Mouse (Mus musculus) forebrain, embryonic 16.5 days (tissue): ENCODE results near the gene Gga1. TPM values are rescaled to one million over a fixed set of nuclear protein-coding genes. Genes with fewer than 3 reads are reported as not detected.
"Not testable (repeated sequence)": the region's sequence is repeated elsewhere in the genome, so short reads cannot be mapped to it uniquely, and the experiment has no call there.

ENCODE experiments used
- ATAC-seq: fragments of 200-750 bp; cut with Nextera tagmentation; 2 replicates; pipeline ENCODE4 v1.8.0; 2017; ENCODE audit warnings: mild to moderate bottlenecking, moderate library complexity
- H3K27ac ChIP-seq: fragments of 300-500 bp; sonication (generic); 2 replicates; pipeline ENCODE4 v1.5.1; 2014; ENCODE audit warnings: low read length, control low read depth
- H3K27me3 ChIP-seq: fragments of 300-500 bp; sonication (generic); replicated peaks from 2 replicates; pipeline ENCODE4 v1.6.1; 2014; ENCODE audit warnings: low read length; ENCODE audit not compliant: control insufficient read depth, insufficient read depth
- H3K36me3 ChIP-seq: fragments of 300-500 bp; sonication (generic); 2 replicates; pipeline ENCODE4 v1.6.1; 2014; ENCODE audit not compliant: control insufficient read depth, insufficient read depth
- H3K4me1 ChIP-seq: fragments of 300-500 bp; sonication (generic); replicated peaks from 2 replicates; pipeline ENCODE4 v1.6.1; 2014; ENCODE audit warnings: low read length; ENCODE audit not compliant: control insufficient read depth, insufficient read depth
- H3K4me2 ChIP-seq: fragments of 300-500 bp; sonication (generic); 2 replicates; pipeline ENCODE4 v1.6.1; 2014; ENCODE audit warnings: mild to moderate bottlenecking, low read length, control low read depth
- H3K4me3 ChIP-seq: fragments of 300-500 bp; sonication (generic); replicated peaks from 2 replicates; pipeline ENCODE4 v1.5.1; 2014; ENCODE audit warnings: mild to moderate bottlenecking, low read length, control low read depth
- H3K9ac ChIP-seq: fragments of 300-500 bp; sonication (generic); replicated peaks from 2 replicates; pipeline ENCODE4 v1.6.1; 2014; ENCODE audit warnings: low read depth, low read length, control low read depth
- H3K9me3 ChIP-seq: fragments of 300-500 bp; sonication (generic); 2 replicates; pipeline ENCODE4 v1.6.1; 2016; ENCODE audit warnings: low read length; ENCODE audit not compliant: control insufficient read depth
- WGBS: fragments of 180-500 bp; shearing (Covaris S2); extraction: QIAGEN DNeasy Blood & Tissue Kit; methylation state at CpG from one replicate; pipeline ENCODE4 v1.1.7; 2014; 5-methylcytosine and 5-hydroxymethylcytosine counted together
- polyA plus RNA-seq: library from polyadenylated mRNA; unstranded; fragments of >200 nt; fragmentation: Nextera tagmentation; extraction: Ambion mirVana; gene quantifications from 2 replicates; pipeline ENCODE4 v1.2.1, GENCODE M21; 2015

Gga1 gene
- polyA plus RNA-seq, 1 experiment from 2014 or later = 67.4 TPM

- H3K36me3 ChIP-seq = no peaks in the 10 kb centered on the region
- no peak overlapping the region for H3K9ac ChIP-seq
- peaks cover 11% of the 10 kb centered on the region for H3K4me1 ChIP-seq
- WGBS = 16% methylated on average over 7 of the region's 7 CpGs
- no peak overlapping the region for H3K4me3 ChIP-seq
- H3K4me2 ChIP-seq = no peak overlapping the region
- H3K9me3 ChIP-seq = no peaks in the 10 kb centered on the region
- ATAC-seq = peak; percentile 73
- H3K27ac ChIP-seq = peak overlapping the region; percentile 17
- H3K27me3 ChIP-seq = no peaks in the 10 kb centered on the region
Observed at GRCm38 (mm10) chr15:78868826-78869233, 8.2 kb upstream of the Gga1 start.

GRCm38 (mm10) chr15:78869775-78870174 lies 7.2 kb upstream of the Gga1 start:
- no peak overlapping the region for H3K4me3 ChIP-seq
- no peaks in the 10 kb centered on the region for H3K36me3 ChIP-seq
- ATAC-seq = no peak
- H3K9ac ChIP-seq = no peak overlapping the region
- H3K9me3 ChIP-seq = no peaks in the 10 kb centered on the region
- peaks cover 11% of the 10 kb centered on the region for H3K4me1 ChIP-seq
- H3K27me3 ChIP-seq = no peaks in the 10 kb centered on the region
- H3K4me2 ChIP-seq = no peak overlapping the region
- H3K27ac ChIP-seq = no peak overlapping the region
- 25% methylated on average over 6 of the region's 6 CpGs for WGBS

- no peak overlapping the region for H3K9ac ChIP-seq
- WGBS = 57% methylated on average over 5 of the region's 5 CpGs
- no peaks in the 10 kb centered on the region for H3K27me3 ChIP-seq
- no peaks in the 10 kb centered on the region for H3K9me3 ChIP-seq
- no peak overlapping the region for H3K4me3 ChIP-seq
- no peaks in the 10 kb centered on the region for H3K36me3 ChIP-seq
- ATAC-seq = no peak
- peaks cover 24% of the 10 kb centered on the region for H3K4me1 ChIP-seq
- H3K4me2 ChIP-seq = no peak overlapping the region
- H3K27ac ChIP-seq = no peak overlapping the region
Observed at GRCm38 (mm10) chr15:78872021-78872608, 4.9 kb upstream of the Gga1 start.

- H3K9me3 ChIP-seq = no peaks in the 10 kb centered on the region
- no peak overlapping the region for H3K4me2 ChIP-seq
- peak overlapping the region; percentile 77 for H3K27ac ChIP-seq
- H3K36me3 ChIP-seq = no peaks in the 10 kb centered on the region
- peaks cover 23% of the 10 kb centered on the region for H3K4me1 ChIP-seq
- 37% methylated on average over 13 of the region's 13 CpGs for WGBS
- no peak overlapping the region for H3K4me3 ChIP-seq
- peak overlapping the region; percentile 15; the same call in 1 of the 2 replicates for H3K9ac ChIP-seq
- no peaks in the 10 kb centered on the region for H3K27me3 ChIP-seq
- no peak for ATAC-seq
Observed at GRCm38 (mm10) chr15:78873803-78874435, 3.1 kb upstream of the Gga1 start.

GRCm38 (mm10) chr15:78874989-78875388 lies 2.0 kb upstream of the Gga1 start:
- Histone ChIP-seq H3K27me3 (no peaks in the 10 kb centered on the region), H3K4me3 (no peak overlapping the region), H3K4me2 (no peak overlapping the region), H3K27ac (no peak overlapping the region), H3K4me1 (peaks cover 27% of the 10 kb centered on the region), H3K9ac (no peak overlapping the region), H3K36me3 (no peaks in the 10 kb centered on the region), H3K9me3 (no peaks in the 10 kb centered on the region)
- 72% methylated on average over 8 of the region's 8 CpGs for WGBS
- ATAC-seq = no peak

- no peak overlapping the region for H3K4me3 ChIP-seq
- H3K9me3 ChIP-seq = no peaks in the 10 kb centered on the region
- H3K9ac ChIP-seq = no peak overlapping the region
- H3K27me3 ChIP-seq = no peaks in the 10 kb centered on the region
- WGBS = 79% methylated on average over 5 of the region's 5 CpGs
- no peaks in the 10 kb centered on the region for H3K36me3 ChIP-seq
- no peak for ATAC-seq
- peak overlapping the region; percentile 98 for H3K27ac ChIP-seq
- peaks cover 27% of the 10 kb centered on the region for H3K4me1 ChIP-seq
- peak overlapping the region; percentile 58; the same call in 1 of the 2 replicates for H3K4me2 ChIP-seq
Observed at GRCm38 (mm10) chr15:78875537-78875936, 1.5 kb upstream of the Gga1 start.

- ATAC-seq = 0 out of 2 replicates have a peak, but pooled peaks have one; percentile 13
Observed at GRCm38 (mm10) chr15:78876258-78876696, 713 bp upstream of the Gga1 start.

GRCm38 (mm10) chr15:78877810-78878390 lies 910 bp downstream of the Gga1 start:
- WGBS = 2% methylated on average over 17 of the region's 17 CpGs
- peak overlapping the region; percentile 98 for H3K27ac ChIP-seq
- H3K4me2 ChIP-seq = peak overlapping the region; percentile 80
- H3K27me3 ChIP-seq = no peaks in the 10 kb centered on the region
- peak overlapping the region; percentile 84 for H3K9ac ChIP-seq
- peaks cover 27% of the 10 kb centered on the region for H3K4me1 ChIP-seq
- peaks cover 9% of the 10 kb centered on the region; the same call in 1 of the 2 replicates for H3K36me3 ChIP-seq
- no peaks in the 10 kb centered on the region for H3K9me3 ChIP-seq
- peak overlapping the region; percentile 80 for H3K4me3 ChIP-seq
- ATAC-seq = no peak; the same call in 1 of the 2 replicates

More at GRCm38 (mm10) chr15:78876258-78876696, 713 bp upstream of the Gga1 start:
- H3K4me3 ChIP-seq = peak overlapping the region; percentile 80
- peaks cover 27% of the 10 kb centered on the region for H3K4me1 ChIP-seq
- 4% methylated on average over 17 of the region's 17 CpGs for WGBS
- peak overlapping the region; percentile 84 for H3K9ac ChIP-seq
- peak overlapping the region; percentile 98 for H3K27ac ChIP-seq
- H3K27me3 ChIP-seq = no peaks in the 10 kb centered on the region
- H3K4me2 ChIP-seq = peak overlapping the region; percentile 58
- H3K36me3 ChIP-seq = peaks cover 3% of the 10 kb centered on the region; the same call in 1 of the 2 replicates
- H3K9me3 ChIP-seq = no peaks in the 10 kb centered on the region

- WGBS = 76% methylated on average over 7 of the region's 7 CpGs
- H3K27ac ChIP-seq, H3K27me3 ChIP-seq, H3K4me3 ChIP-seq, ATAC-seq, H3K4me2 ChIP-seq, H3K9me3 ChIP-seq, H3K9ac ChIP-seq: not testable (repeated sequence)
- H3K4me1 ChIP-seq = peaks cover 24% of the 10 kb centered on the region
- peaks cover 15% of the 10 kb centered on the region; the same call in 1 of the 2 replicates for H3K36me3 ChIP-seq
Observed at GRCm38 (mm10) chr15:78878792-78879516, 2.0 kb downstream of the Gga1 start.
